Mouse (Mus musculus): ENCODE results near the gene Igsf9b.

Gene Igsf9b

DNA sequence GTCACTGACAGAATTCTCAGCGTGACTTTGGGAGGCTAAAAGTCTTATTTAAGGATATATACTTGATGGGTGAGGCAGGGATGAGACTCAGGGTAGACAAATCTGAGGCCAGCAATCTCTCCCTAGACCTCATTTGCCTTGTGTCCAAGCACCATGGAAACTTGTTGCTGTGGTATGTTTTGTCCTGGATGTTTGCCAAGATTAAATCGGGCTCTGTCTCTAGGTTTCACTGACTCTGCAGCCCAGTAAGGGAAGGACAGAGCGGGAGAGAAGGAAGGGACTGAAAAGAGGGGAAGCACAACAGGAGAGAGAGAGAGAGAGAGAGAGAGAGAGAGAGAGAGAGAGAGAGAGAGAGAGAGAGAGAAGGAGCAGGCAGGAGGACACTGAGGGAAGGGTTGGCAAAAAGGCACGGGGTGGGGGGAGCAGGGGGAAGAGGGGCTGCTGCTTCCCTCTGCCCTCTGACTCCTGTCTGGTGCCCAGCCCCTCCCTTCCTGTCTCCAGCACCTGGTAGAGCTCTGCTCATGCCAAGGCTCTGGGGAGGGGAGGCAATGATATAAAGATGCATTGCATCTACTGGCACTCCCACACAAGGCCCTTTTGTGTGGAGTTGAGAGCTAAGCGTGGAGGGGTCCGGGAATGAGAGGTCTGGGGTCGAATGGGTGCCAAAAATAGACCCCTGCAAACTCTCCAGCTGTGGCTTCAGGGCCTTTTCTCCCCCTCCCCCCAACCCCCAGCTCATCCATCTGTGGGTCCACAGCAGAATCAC lies 9.3 kb upstream of the Igsf9b start:
- DNase-seq (ENCODE audit: low spot score): no peak

DNA sequence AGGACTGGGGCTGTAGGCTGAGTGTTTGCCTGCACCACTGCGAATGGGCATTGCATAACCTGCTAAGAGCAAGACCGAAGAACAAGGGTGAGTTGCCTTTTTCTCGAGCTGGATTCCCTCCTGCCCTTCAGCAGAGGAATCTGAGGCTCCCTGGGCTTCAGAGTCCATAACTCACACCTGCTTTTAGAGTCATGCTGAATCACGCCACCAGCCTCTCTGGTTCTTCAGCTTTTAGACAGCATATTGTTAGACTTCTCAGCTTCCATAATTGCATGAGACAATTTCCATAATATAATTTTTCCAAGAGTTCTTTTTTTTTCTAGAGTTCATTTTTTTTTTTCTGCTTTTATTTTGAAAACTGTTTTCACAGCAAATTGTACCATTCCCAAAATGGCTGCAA lies 4.6 kb upstream of the Igsf9b start:
- DNase-seq (ENCODE audit: low spot score): no peak

DNA sequence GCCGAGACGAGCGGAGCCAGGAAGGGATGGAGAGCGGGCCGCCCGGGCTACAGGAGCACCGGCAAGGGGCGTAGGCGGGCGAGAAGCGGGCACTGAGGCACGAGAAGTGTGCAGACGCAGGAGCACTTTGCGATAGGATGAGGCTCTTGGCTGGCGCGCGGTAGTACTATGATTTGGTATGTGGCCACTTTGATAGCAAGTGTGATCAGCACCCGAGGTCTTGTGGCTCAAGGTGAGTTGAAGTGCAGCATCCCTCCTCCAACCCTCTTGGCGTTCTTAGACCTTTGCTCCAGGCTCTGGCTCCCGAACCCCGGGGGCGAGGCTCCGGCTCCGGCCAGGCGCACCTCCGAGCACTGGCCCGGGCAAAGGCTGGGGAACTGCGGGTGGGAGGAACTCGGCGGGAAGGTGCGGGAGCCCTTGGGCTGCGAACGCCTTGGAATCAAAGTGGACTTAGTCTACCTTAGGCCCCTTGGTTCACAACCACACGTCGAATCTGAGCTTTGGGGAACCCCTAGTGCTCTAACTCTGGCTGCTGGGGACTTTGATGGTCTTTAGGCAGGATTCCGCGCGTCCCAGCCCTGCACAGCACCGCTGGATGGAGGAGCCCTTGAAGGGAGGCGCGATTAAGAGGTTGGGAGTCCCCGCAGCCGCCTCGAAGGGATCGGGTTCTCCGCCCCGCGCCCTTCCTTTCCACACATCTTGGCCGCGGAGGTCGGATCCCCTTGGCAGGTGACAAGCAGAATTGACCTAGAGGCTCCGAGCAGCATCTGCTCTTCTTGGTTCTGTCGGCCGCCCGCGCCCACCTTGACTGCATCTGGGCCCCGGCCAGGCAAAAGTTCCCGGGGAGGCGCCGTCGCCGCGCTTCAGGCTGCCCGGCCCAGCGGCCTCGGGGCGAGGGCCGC lies 533 bp downstream of the Igsf9b start:
- DNase-seq (ENCODE audit: low spot score): peak; percentile 22

DNA sequence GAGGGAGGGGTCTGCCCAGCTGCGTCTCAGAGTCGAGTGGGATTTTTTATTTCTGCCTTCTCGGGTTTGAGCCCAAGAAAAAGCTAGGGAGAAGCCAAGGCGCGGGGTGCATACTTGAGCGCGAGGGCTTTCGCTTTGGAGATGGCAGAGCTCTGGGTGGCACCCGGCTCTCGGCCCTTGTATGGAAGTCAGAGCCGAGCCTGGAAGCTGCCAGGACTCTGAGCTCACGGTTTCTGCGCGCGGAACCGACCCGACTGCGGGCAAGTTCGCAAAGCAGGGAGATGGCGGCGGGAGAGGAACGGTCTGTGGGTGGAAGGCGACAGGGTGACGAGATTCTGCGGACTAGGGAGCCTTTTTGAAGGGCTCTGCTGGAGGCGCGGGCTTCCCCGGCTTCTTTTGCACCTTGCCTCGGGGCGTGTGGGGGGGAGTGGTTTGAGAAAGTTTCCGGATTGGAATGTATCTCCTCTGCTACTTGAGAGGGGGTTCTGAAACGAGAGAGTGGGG lies 1.2 kb downstream of the Igsf9b start:
- peak; percentile 31 for DNase-seq (ENCODE audit: low spot score)

DNA sequence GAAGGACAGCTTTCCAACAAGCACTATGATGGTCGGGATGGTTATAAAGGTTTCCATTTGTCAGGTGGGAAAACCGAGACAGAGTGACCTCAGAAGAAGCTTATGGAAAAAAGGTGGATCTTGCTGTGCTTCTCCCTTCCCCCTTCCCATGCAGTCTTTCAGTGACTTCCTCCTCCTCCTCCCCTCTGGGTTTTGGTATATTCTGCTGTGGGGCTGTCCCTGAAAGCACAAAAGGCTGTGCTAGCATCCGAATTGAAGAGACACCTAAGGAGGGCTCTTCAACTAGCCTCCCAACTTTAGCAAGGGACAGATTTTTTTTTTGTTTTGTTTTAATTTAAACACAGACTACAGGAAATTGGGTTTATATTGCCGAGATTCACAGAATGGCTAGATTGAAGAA lies 1.7 kb downstream of the Igsf9b start:
- no peak for DNase-seq (ENCODE audit: low spot score)

DNA sequence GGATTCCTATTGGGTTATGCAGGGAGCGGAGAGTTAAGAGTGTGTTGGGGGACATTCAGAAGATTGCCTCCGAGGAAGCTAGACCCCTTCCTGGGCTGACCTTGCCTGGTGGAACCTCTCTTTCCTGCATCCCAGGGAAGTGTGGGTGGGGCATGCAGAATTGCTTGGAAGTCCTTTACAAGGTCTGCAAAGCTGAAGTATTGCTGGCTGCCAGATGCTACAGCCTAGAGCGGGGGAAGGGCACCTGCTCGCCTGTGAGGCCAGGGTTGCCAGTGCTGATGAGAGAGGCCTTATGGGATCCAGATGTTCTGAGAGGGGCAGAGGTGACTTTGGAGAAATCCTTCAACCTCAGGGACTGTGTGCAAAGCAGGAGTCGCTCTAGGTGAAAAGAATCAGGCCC lies 2.5 kb downstream of the Igsf9b start:
- peak; percentile 79 for DNase-seq (ENCODE audit: low spot score)

DNA sequence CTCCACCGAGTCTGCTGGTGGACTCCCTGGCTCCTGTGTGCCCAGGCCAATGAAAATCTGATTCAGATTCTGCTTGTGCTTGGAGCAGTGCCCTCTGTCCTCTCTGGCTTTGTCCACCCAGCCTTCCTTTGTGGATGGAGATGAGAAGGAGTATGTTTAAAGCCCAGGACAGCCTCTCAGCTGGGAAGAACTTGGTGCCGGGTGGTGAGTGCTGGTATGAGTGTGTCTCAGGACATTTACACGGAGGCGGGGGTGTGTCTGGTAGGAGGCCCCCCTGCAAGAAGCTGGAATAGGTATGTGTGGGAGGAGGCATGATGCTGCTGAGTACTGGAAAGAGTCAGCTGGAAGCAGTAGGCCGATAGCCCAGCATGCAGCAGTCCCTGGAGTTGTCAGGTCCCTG lies 3.3 kb downstream of the Igsf9b start:
- no peak for DNase-seq (ENCODE audit: low spot score)

DNA sequence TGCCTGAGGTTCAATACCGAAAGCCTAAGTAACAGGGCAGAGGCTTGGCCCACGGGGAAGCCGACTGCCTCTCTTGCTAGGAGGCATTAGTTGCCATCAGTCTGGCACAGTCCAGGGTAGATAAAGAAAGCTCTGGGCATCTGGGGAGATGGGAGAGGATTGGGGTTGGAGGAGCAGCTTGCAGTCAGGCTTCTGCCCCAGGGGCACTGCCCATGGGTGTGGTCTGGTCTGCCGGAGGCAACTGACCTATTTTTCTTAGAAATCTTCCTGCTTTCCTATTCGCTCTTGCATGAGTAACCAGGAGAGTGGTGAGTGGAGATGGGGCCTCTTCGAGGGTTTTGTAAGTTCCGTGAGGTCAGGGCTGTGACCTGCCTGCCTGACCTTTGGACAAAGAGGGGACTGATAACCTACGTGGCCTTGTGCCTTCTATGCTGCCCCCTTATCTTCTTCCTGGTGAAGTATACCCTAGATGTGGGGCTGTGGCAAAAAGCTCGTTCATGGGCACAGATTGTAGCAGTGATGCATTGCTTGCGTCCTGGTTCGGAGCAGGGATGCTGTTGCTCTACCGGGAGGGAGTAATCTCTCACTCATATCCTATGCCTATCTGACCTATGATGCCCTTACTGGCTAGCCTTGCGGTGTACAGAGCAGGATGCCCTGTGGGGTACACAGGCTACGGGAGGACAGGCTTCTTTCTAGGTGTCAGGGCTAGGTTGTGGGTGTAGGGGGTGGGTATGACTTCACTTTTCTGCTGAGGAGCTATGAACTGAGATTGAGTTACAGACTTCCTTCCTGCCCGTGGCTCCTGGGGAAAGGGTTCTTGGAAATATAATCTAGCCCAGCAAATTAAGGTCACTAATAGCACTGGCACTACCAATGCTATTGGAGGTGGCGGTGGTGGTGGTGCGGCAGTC lies 4.8 kb downstream of the Igsf9b start:
- DNase-seq (ENCODE audit: low spot score): no peak

DNA sequence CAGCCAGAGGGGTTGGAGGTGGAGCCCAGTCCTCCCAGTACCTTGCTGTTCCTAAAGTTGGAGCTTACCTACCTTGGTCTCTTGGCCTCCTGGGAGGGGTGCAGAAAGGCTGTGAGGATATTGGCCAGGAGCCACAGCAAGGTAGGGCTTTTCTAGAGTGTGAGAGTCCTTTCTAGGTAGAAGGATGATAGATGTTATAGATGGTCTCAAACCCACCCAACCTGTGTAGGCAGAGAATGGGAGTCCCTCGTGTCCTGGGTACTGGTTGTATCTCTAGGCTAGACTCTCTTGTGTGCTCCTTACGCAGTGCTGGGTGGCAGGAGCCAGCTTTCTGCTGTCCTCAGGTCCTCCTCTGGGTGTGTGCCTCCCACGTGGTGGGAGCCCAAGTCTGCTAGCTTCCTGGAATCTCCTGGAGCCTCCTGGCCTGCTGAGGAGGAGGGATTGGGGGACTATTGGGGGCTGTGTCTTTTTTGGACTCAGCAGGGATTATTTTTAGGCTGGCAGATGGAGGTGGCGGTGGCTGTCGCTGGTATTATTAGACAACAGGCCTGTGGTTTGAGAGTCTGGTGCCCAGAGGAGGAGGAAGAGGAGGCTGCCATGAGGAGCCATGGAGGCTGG lies 5.6 kb downstream of the Igsf9b start:
- no peak for DNase-seq (ENCODE audit: low spot score)

DNA sequence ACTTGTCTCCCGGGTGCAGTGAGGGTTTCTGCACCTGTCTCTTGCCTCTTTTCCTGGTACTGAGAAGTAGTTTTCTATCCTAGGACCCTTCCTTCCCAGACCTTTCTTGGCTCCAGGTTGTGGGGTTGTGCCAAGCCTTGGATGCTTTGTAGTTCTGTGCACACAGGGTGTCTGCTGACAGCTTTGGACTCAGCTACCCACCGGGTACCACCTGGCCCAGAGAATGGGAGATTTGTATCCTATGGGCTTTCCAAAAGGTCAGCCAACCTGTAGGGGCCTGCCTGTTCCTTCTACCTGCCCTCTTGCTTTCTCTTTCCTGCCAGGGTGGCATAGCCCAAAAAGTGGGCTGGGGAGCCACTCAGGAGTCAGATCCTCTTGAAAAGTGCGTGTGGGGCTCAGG lies 6.5 kb downstream of the Igsf9b start:
- no peak for DNase-seq (ENCODE audit: low spot score)

DNA sequence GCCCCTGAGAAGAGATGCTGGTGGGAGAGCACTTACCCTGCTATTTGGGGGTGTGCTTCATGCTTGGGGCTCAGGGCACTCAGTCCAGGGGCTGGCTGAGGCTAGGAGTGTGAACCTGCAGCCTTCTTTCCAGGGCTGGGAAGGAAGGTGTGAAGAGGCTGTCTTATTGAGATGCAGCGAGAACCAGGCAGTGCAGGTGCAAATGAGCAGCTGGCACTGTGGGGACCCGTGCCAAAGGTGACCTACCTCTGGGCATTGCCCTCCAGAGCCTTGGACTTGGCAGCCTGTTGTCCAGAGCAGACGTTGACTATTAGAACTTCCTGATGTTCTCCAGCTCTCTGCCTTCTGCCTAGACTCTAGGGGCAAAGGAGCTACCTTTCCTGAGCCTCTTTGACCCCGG lies 7.6 kb downstream of the Igsf9b start:
- DNase-seq (ENCODE audit: low spot score): no peak

DNA sequence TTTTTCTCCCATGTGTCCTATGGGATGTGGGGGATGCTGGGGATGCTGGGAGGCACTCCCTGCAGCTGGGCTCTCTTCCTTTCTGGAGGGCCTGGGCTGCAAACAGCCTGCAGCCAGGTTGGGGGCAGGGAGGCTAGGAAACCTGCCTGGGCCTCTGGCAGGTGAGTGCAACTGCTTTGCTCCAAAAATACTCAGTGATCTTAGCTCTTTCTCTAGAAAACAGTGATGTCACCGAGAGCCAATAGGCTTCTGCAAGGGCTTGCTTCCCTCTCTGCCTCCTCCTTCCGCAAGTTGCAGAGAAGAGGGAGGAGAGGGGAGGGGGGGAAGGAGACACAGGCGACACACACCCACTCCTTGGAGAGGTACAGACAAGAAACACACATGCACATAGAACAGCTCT lies 8.3 kb downstream of the Igsf9b start:
- no peak for DNase-seq (ENCODE audit: low spot score)

DNA sequence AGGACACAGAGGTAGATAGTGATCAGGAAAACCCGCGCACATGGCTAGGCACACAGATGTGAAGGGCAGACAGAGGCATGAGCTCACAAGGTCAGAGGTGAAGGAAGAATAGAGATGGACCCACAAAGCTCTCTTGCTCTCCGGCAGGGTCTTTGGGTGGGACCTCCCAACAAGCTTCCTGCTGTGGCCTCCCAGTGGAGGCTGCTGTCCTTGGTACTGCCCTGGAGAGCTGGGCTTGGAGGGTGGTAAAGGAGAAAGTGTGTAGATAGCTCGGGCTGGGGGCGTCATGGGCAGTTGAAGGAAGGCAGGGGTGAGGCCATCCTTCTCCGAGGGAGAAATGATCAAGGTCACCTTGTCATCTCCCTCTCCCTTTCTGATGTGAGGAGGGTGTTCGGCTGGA lies 9.0 kb downstream of the Igsf9b start:
- peak; percentile 68 for DNase-seq (ENCODE audit: low spot score)

DNA sequence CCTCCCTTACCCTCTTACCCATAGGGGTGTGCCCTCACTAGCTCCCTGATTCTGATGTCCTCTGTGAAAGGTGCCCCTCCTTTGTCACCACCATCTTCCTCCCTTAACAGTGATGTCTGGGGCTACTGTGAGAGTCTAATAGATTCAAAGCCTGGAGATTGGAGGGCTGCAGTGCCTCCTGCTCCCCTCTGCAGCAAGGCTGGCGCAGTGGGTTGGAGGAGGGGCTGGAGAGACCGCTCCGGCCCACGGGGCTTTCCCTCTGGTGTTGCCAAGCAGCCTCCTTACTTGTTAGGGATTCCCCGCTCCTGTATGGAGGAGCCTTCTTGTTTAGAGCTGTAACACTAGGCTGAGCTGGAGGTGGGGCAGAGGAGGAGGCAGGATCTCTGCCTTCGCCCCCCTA lies 9.6 kb downstream of the Igsf9b start:
- no peak for DNase-seq (ENCODE audit: low spot score)

DNA sequence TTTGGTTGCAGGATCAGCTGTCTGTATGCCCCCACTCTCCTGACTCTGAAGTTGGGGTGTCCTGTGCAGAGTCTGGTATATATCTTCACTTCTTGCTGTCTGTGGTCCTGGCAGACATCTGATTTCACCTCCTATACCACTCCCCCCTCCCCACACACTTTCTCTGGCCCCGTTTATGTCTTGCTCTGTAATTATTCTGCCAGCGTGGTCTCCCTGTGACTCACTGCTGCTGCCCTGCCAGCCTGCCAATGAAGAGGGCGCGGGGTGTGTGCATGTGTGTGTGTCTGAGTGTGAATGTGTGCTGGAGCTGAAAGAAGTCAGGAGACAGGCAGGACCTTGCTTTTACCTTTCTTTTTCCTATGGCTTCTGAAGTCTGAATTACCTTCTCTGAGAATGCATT lies 11.0 kb downstream of the Igsf9b start:
- DNase-seq (ENCODE audit: low spot score): no peak

DNA sequence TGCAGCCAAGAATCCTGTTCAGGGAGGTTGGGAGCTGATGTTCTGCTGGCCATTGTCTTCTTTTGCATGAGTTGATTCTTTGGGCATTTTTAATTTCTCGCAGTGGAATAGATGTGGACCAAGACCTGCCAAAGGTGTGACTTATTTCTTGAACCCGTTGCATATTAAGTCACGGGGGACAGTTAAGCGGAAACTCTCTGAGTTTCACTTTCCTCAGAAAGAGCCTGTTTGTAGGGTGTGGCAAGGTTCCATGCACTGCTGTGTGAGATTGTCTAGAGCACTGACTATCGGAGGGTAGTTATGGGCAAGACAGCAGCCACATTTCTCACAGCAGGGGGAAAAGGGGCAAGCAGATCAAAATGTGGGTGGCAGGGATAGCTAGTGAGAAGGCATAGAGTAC lies 14.4 kb downstream of the Igsf9b start:
- DNase-seq (ENCODE audit: low spot score): no peak

DNA sequence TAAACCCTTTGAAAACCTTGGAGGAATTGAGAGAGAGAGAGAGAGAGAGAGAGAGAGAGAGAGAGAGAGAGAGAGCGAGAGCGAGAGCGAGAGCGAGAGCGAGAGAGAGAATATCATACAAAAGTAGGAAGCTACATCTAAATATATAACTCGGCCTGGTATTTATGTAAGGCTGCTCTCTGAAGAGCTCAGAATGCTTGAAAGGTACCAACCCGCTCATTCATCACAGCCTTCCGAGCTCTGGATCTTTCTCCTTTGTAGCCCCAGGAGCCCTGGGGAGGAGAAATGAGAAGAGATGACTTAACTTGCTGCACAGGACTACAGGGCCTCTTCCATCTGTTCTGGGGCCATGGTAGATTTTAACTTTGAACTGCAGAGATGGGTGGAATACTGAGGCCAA lies 22.3 kb downstream of the Igsf9b start:
- no peak for DNase-seq (ENCODE audit: low spot score)

DNA sequence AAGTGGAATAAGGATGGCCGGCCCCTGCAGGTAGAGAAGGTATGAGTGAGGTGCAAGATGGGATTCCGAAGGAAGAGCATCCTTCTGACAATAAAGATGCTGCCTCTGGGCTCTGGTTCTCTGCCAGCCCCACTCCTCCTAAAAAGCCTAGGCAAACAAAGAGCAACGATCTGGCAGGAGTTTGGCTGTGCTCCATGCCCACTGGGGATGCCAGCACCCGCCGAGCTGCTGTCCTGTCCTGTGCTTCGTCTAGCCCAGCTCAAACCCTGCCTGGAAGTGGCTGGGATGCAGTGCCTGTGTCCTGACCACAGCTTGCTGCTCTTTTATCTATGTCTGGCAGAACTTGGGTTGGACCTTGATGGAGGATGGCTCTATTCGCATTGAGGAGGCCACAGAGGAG lies 23.3 kb downstream of the Igsf9b start:
- DNase-seq (ENCODE audit: low spot score): no peak

DNA sequence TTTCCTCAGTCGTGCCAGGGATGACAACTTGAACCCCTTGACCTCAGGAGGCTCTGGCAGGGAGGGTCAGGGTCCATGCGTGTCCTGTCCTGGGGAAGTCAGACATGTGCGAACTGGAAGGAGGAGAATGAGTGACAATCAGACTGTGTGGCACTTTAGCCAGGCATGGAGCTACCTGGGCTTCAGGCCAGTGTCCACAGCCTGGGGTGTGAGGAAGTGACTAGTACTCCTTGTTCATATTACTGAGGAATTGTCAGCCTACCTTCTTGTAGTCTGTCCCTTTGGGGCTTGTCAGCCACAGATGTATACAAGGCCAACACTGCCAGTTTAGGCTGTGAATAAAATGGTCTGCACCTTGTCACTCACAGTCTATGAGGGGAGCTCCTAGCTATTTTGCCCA lies 24.4 kb downstream of the Igsf9b start:
- no peak for DNase-seq (ENCODE audit: low spot score)

DNA sequence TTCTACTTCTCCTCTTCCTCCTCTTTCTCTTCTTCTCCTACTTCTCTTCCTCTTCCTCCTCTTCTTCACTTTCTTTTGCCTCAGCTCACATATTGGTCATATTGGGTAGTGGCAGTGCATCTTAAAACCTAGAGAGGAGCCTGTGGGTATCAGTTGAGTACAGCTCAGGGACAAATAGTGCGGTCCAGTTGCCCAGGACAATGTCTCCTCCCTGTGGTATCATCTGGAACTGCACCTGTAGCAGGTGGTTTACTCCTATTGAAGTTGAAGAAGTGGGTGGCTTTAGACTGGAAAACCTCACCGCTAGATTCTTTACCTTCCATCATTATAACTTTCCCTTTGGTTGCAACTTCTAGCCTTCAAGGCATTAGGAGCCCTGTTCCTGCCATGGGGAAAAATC lies 26.9 kb downstream of the Igsf9b start:
- peak; percentile 76 for DNase-seq (ENCODE audit: low spot score)

DNA sequence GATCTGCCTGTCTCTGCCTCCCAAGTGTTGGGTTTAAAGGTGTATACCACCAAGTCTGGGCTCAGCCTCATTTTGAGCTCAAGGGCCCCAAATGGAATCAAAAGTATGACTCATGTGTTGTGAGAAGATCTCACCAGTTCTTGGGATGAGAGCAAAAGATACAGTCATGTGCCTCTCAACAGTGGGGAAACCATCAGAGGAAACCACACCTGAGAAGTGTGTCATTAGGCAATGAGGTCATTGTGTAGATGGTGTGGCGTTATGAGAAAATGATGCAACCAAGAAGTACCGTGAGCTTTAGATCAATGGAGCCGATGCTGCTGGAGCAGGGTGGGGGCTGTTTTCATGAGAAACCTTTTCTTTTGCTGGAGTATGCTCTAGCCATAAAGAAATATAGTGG lies 28.6 kb downstream of the Igsf9b start:
- DNase-seq (ENCODE audit: low spot score): no peak

DNA sequence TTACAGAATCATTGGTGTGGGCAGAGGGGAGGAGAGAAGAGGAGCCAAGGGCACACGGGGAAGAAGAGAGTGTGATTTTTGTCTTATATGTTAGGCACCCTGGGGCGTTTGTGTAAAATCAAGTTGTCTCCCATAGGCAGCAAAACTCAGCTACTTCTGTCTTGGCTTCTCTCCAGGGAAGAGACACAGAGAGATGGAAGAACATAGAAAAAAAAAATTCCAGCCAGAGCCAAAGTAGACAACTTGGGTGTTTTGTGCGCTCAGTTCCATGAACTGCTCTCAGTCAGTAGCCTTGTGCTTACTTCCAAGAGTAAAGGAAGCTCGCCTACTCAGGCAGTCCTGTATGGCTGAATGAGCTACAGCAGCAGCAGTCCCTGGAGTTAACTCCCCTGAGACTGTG lies 31.4 kb downstream of the Igsf9b start:
- no peak for DNase-seq (ENCODE audit: low spot score)

Measured in embryo, embryonic 10 days (tissue).